Comparison of ENCODE assay signal across 13 mouse cellular contexts in the genomic region with DNA sequence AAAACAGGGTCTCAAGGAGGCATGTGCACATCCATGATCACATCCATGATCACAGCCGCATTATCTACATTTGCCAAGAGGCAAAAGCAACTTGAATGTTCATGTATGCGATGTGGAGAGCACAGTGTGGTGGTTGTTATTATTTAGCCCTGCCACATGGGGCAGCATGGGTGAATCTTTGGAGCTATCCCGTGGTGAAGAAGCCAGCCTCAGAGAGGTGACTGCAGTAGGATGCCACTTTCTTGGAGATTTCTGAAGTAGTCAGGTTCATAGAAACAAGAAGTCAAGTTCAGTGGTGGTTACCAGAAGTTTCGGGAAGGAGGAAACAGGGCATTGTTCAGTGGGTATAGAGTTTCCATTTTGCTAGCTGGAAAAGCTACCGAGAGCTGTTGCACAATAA. TPM values are rescaled to one million over a fixed set of nuclear protein-coding genes. Genes with fewer than 3 reads are reported as not detected.
DNase-seq lines count a peak whose midpoint lies in the region; ATAC-seq and TF ChIP-seq lines count a peak whose summit lies in the region.
"Had no signal": no experiment of that assay in that cellular context is flagged by ENCODE, and none has a peak within 500 bp of the region (broad histone marks: within the 10 kb centered on the region; RNA-seq: fewer than 3 reads in every experiment).

No protein-coding gene starts in this region.

- no peak overlapping the region for H3K4me2 ChIP-seq in kidney, embryonic 15.5 days
- H3K4me2 ChIP-seq: liver, embryonic 13.5 days; neural tube, embryonic 12.5 days had no signal

- peaks cover 10% of the 10 kb centered on the region for H3K79me3 ChIP-seq in C2C12 (ENCODE audit: low read depth)

- H3K27ac ChIP-seq in kidney, embryonic 15.5 days: 0 out of 2 replicates have a peak overlapping the region, but pooled peaks have one; percentile 13
- H3K27ac ChIP-seq in macrophage: peak overlapping the region; percentile 99
- H3K27ac ChIP-seq: liver, embryonic 13.5 days; neural tube, embryonic 12.5 days had no signal

- H3K79me2 ChIP-seq in C2C12 (ENCODE audit: control insufficient read depth, insufficient read depth) (peaks cover 13% of the 10 kb centered on the region), macrophage (ENCODE audit: inconsistent target) (peaks cover 22% of the 10 kb centered on the region)

- no peaks in the 10 kb centered on the region for H3K9me3 ChIP-seq in kidney, embryonic 15.5 days (replicated peaks)
- H3K9me3 ChIP-seq: liver, embryonic 13.5 days; neural tube, embryonic 12.5 days had no signal

- H3ac ChIP-seq in C2C12 (ENCODE audit: control insufficient read depth, insufficient read length, low read depth): no peak overlapping the region

- no peaks in the 10 kb centered on the region for H3K36me3 ChIP-seq in kidney, embryonic 15.5 days
- H3K36me3 ChIP-seq in C2C12 (ENCODE audit: control insufficient read depth, insufficient read depth) (no peaks in the 10 kb centered on the region), macrophage (ENCODE audit: inconsistent target) (no peaks in the 10 kb centered on the region)
- H3K36me3 ChIP-seq: liver, embryonic 13.5 days; neural tube, embryonic 12.5 days had no signal

- TF ChIP-seq CTCF in C2C12 (IDR thresholded peaks at IDR 0.05; ENCODE audit: control insufficient read depth, insufficient read depth, insufficient read length): no peak

- WGBS in kidney, embryonic 15.5 days: 54% methylated on average over 5 of the region's 5 CpGs
- WGBS in macrophage (ENCODE audit: missing documents): 26% methylated on average over 5 of the region's 5 CpGs

- ATAC-seq in kidney, embryonic 15.5 days (replicated peaks; ENCODE audit: low FRiP score): no peak

- H3K4me1 ChIP-seq in kidney, embryonic 15.5 days: peaks cover 15% of the 10 kb centered on the region

- DNase-seq in kidney, postnatal 10 days: no peak
- DNase-seq in 416B (ENCODE audit: low read depth): peak; percentile 78
- no peak for DNase-seq in urinary bladder, postnatal 14 days (ENCODE audit: low spot score)
- DNase-seq in testis, postnatal 14 days (ENCODE audit: low spot score): no peak
- DNase-seq in frontal cortex, adult 2 months (ENCODE audit: extremely low spot score in 1 of 2, low spot score in 1 of 2): no peak
- DNase-seq: cerebellum, postnatal 10 days; layer of hippocampus, adult 9-11 months; liver, embryonic 13.5 days; right cerebral cortex, postnatal 14 days had no signal

- H3K9ac ChIP-seq in kidney, embryonic 15.5 days: no peak overlapping the region
- H3K9ac ChIP-seq: liver, embryonic 13.5 days; neural tube, embryonic 12.5 days had no signal

- no peaks in the 10 kb centered on the region for H3K27me3 ChIP-seq in kidney, embryonic 15.5 days
- H3K27me3 ChIP-seq in C2C12 (ENCODE audit: control insufficient read depth, insufficient read depth, insufficient read length): no peaks in the 10 kb centered on the region
- H3K27me3 ChIP-seq: liver, embryonic 13.5 days; neural tube, embryonic 12.5 days had no signal

- H3K4me3 ChIP-seq in kidney, embryonic 15.5 days (replicated peaks): no peak overlapping the region
- H3K4me3 ChIP-seq in C2C12 (ENCODE audit: insufficient read depth, poor library complexity, severe bottlenecking) (no peak overlapping the region), macrophage (ENCODE audit: inconsistent target) (no peak overlapping the region)
- H3K4me3 ChIP-seq: liver, embryonic 13.5 days; neural tube, embryonic 12.5 days had no signal

TF ChIP-seq in C2C12, 6 proteins besides CTCF, POLR2A, EP300 and RAD21:
- TF ChIP-seq CEBPB (IDR thresholded peaks at IDR 0.05; ENCODE audit: low read depth) (peak; percentile 32), FOSL1 (IDR thresholded peaks at IDR 0.05; ENCODE audit: insufficient read depth, low read length, poor library complexity, severe bottlenecking) (no peak), MYOD1 (IDR thresholded peaks at IDR 0.05; ENCODE audit: control insufficient read depth, insufficient read length, low read depth) (no peak), MYOG (IDR thresholded peaks at IDR 0.05; ENCODE audit: control insufficient read depth, extremely low read depth, insufficient read length) (no peak)

RNA-seq across cellular contexts. Expression of gene Ehd4, which starts 3.6 kb away (rescaled TPM):
- polyA plus RNA-seq in kidney, embryonic 15.5 days (2015; fragmentation: Nextera tagmentation; extraction: Ambion mirVana): 57.3 and 66.6 TPM in 2 replicates
- polyA plus RNA-seq in C2C12 (2012; fragmentation: generic; extraction: Trizol) (60.1 TPM), macrophage (2018) (253 to 336 TPM (median 297 TPM) in 3 replicates)
- 100 to 1,000 TPM in 13 of 26 experiments, 10 to 100 TPM in 13; 30.2 to 195 (median 102) TPM for total RNA-seq in macrophage (2018; cell fraction: chromatin; rRNA removed)
- total RNA-seq in macrophage (2018; cell fraction: cytosol; rRNA removed): 100 to 1,000 TPM; 274 to 430 (median 371) TPM
- total RNA-seq in macrophage (2018; cell fraction: nucleus; rRNA removed): 100 to 1,000 TPM in 25 of 26 experiments, 10 to 100 TPM in 1; 98.0 to 295 (median 201) TPM
- polyA plus RNA-seq in frontal cortex, adult 2 months (2012; rRNA removed): 10.9 and 11.8 TPM in 2 replicates
